Mouse (Mus musculus) kidney, embryonic 14.5 days (tissue): Measurements from ENCODE around the gene Fbxl18. TPM values are rescaled to one million over a fixed set of nuclear protein-coding genes. Genes with fewer than 3 reads are reported as not detected.

ENCODE experiments used
- ATAC-seq: fragments of 200-750 bp; cut with Nextera tagmentation; 2 replicates; pipeline ENCODE4 v1.8.0; 2017; ENCODE audit warnings: moderate number of reproducible peaks, mild to moderate bottlenecking, moderate TSS enrichment, moderate library complexity; ENCODE audit not compliant: low FRiP score, low TSS enrichment
- H3K27ac ChIP-seq: fragments of 300-500 bp; sonication (generic); 2 replicates; pipeline ENCODE4 v1.5.1; 2014; ENCODE audit warnings: low read depth, mild to moderate bottlenecking, low read length, moderate library complexity, mixed read lengths
- H3K27me3 ChIP-seq: fragments of 300-500 bp; sonication (generic); 2 replicates; pipeline ENCODE4 v1.6.1; 2014; ENCODE audit warnings: mild to moderate bottlenecking, low read length; ENCODE audit not compliant: control insufficient read depth, insufficient read depth
- H3K36me3 ChIP-seq: fragments of 300-500 bp; sonication (generic); 2 replicates; pipeline ENCODE4 v1.6.1; 2014; ENCODE audit warnings: low read length, mixed read lengths; ENCODE audit not compliant: control insufficient read depth, insufficient read depth
- H3K4me1 ChIP-seq: fragments of 300-500 bp; sonication (generic); 2 replicates; pipeline ENCODE4 v1.6.1; 2014; ENCODE audit warnings: low read length, mixed read lengths; ENCODE audit not compliant: control insufficient read depth, insufficient read depth
- H3K4me2 ChIP-seq: fragments of 300-500 bp; sonication (generic); replicated peaks from 2 replicates; pipeline ENCODE4 v1.6.1; 2014; ENCODE audit warnings: low read depth, mild to moderate bottlenecking, low read length
- H3K4me3 ChIP-seq: fragments of 300-500 bp; sonication (generic); 2 replicates; pipeline ENCODE4 v1.5.1; 2014; ENCODE audit warnings: mild to moderate bottlenecking, low read length
- H3K9ac ChIP-seq: fragments of 300-500 bp; sonication (generic); 2 replicates; pipeline ENCODE4 v1.6.1; 2014; ENCODE audit warnings: low read depth, mild to moderate bottlenecking, low read length, moderate library complexity
- H3K9me3 ChIP-seq: fragments of 300-500 bp; sonication (generic); 2 replicates; pipeline ENCODE4 v1.6.1; 2016; ENCODE audit warnings: low read length; ENCODE audit not compliant: control insufficient read depth
- WGBS: fragments of 180-500 bp; shearing (Covaris S2); extraction: QIAGEN DNeasy Blood & Tissue Kit; methylation state at CpG from one replicate; pipeline ENCODE4 v1.1.7; 2014; 5-methylcytosine and 5-hydroxymethylcytosine counted together
- polyA plus RNA-seq: library from polyadenylated mRNA; unstranded; fragments of >200 nt; fragmentation: Nextera tagmentation; extraction: Ambion mirVana; gene quantifications from 2 replicates; pipeline ENCODE4 v1.2.1, GENCODE M21; 2014

The Fbxl18 gene
- polyA plus RNA-seq, 1 experiment from 2014 or later, result 14.6 TPM

DNA sequence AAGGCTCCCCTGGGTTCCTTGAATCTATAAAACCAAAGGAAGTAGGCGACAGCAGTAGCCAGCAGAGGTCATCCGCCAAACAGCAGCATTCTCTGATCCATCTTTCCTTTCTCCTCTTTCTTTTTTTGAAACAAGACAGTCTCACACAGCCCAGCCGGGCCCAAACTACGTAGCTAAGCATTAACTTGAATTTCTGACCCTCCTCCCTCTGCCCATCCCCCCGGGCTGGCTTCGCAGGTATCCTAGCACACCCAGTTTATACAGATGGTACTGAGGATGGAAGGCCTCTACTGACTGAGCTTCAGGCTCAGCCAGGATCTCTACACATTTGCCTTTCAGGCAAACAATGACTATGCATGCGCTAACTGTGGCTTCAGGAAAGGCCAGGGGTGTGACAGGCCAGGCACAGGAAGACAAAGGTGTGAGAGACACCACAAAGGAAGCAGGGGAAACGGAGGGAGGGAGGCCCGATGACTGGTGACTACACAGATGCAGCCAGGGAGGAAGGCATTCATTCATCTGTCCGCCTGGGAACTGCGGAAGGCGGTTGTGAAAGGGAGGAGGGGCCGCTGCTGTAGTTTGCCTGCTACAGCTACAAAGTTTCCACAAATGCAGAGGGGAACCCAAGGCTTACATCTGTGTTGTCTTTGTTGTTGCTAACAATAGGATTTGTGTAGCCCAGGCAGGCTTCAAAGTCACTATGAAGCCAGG is 14.3 kb downstream of the Fbxl18 start:
- Histone ChIP-seq H3K27ac (peak overlapping the region; percentile 61; the same call in 1 of the 2 replicates), H3K27me3 (no peaks in the 10 kb centered on the region), H3K36me3 (peaks cover 38% of the 10 kb centered on the region), H3K9me3 (no peaks in the 10 kb centered on the region), H3K4me2 (no peak overlapping the region), H3K4me3 (no peak overlapping the region), H3K9ac (peak overlapping the region; percentile 25; the same call in 1 of the 2 replicates), H3K4me1 (peaks cover 6% of the 10 kb centered on the region; the same call in 1 of the 2 replicates)
- no peak for ATAC-seq
- WGBS, result 37% methylated on average over 13 of the region's 13 CpGs

DNA sequence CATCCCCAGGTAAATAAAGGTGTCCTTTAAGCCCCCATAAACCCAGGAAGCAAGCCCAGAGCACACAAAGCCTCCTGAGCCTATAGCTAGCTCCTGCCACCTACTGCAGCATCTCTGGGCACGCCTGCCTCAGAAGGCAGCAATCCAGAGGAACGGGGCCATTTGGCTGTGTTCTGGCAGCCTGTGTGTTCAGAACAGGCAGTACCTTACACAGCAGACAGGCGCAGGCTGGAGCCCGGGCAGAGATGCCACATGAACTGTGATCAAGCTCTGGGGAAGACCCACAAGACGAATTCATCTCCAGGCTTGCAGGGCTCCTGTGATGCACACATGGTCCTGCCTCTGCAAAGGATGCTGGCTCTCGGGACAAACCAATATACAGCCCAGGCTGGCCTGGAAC is 15.0 kb downstream of the Fbxl18 start:
- Histone ChIP-seq H3K27me3 (no peaks in the 10 kb centered on the region), H3K9me3 (no peaks in the 10 kb centered on the region), H3K27ac (peak overlapping the region; percentile 52; the same call in 1 of the 2 replicates), H3K9ac (0 out of 2 replicates have a peak overlapping the region, but pooled peaks have one; percentile 31), H3K4me1 (peaks cover 6% of the 10 kb centered on the region; the same call in 1 of the 2 replicates), H3K36me3 (peaks cover 37% of the 10 kb centered on the region), H3K4me2 (no peak overlapping the region), H3K4me3 (no peak overlapping the region)
- no peak for ATAC-seq
- 67% methylated on average over 6 of the region's 6 CpGs for WGBS

DNA sequence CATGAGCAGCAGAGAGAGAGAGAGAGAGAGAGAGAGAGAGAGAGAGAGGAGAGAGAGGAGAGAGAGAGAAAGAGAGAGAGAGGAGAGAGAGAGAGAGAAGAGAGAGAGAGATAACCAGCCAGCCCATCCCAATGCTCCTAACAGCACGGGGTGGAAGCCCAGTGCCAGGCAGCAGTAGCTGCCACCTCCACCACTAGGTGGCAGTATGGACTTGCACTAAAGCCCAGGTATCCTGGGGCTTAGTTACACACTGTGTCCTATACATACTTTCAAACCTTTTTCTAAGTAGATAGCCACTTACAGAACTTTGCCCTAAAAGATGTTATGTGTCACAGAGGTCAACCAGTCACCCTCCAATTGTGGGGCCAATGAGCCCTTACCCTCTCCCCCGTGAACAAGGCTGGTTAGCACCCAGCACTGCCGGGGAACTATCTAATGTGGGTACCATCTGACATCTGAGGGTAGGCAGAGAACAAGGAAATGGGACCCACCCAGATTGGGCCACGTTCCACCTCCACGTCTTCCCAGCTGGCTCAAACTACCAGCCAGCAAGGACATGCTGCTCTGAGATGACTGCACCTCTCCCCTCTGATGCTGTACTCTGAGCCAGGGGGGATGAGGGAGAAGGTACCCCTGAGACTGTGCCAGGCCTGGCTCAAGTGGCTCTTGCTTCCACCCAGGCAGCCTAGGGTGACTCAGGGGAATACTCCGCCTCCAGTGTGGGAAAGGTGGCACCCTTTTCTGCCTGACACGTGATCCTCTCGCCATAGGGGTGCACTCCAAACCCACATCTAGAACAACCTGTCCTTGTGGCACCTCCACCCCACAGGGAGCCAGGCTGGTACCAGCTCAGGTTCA is 15.7 kb downstream of the Fbxl18 start:
- no peak overlapping the region for H3K9ac ChIP-seq
- H3K27me3 ChIP-seq, result no peaks in the 10 kb centered on the region
- H3K4me1 ChIP-seq, result peaks cover 6% of the 10 kb centered on the region; the same call in 1 of the 2 replicates
- H3K9me3 ChIP-seq, result no peaks in the 10 kb centered on the region
- WGBS, result 74% methylated on average over 8 of the region's 8 CpGs
- H3K36me3 ChIP-seq, result peaks cover 38% of the 10 kb centered on the region
- H3K4me2 ChIP-seq, result no peak overlapping the region
- no peak overlapping the region for H3K4me3 ChIP-seq
- no peak overlapping the region for H3K27ac ChIP-seq
- ATAC-seq, result peak; percentile 78

DNA sequence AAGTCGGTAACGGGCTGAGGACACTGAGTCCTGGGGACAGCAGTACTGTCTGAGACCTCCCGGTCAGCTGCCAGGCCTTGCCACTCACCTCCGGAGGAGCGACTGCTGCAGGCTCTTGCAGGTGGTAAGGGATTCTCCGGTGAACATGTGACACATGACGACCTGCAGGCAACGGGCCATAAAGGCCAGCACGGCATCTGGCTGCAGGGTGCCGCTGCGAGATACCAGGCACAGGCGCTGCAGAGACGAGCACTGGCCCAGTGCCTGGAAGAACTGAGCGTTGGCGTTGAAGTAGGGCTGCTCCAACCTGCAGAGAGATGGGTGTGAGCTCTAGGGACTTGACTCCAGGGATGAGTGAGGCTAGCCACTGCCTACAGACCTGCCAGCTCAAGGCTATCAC is 16.7 kb downstream of the Fbxl18 start:
- H3K4me1 ChIP-seq, result peaks cover 6% of the 10 kb centered on the region; the same call in 1 of the 2 replicates
- WGBS, result 80% methylated on average over 15 of the region's 15 CpGs
- no peak overlapping the region for H3K27ac ChIP-seq
- ATAC-seq, result no peak
- H3K4me3 ChIP-seq, result no peak overlapping the region
- H3K36me3 ChIP-seq, result peaks cover 39% of the 10 kb centered on the region
- H3K27me3 ChIP-seq, result no peaks in the 10 kb centered on the region
- no peak overlapping the region for H3K4me2 ChIP-seq
- no peak overlapping the region for H3K9ac ChIP-seq
- H3K9me3 ChIP-seq, result no peaks in the 10 kb centered on the region

DNA sequence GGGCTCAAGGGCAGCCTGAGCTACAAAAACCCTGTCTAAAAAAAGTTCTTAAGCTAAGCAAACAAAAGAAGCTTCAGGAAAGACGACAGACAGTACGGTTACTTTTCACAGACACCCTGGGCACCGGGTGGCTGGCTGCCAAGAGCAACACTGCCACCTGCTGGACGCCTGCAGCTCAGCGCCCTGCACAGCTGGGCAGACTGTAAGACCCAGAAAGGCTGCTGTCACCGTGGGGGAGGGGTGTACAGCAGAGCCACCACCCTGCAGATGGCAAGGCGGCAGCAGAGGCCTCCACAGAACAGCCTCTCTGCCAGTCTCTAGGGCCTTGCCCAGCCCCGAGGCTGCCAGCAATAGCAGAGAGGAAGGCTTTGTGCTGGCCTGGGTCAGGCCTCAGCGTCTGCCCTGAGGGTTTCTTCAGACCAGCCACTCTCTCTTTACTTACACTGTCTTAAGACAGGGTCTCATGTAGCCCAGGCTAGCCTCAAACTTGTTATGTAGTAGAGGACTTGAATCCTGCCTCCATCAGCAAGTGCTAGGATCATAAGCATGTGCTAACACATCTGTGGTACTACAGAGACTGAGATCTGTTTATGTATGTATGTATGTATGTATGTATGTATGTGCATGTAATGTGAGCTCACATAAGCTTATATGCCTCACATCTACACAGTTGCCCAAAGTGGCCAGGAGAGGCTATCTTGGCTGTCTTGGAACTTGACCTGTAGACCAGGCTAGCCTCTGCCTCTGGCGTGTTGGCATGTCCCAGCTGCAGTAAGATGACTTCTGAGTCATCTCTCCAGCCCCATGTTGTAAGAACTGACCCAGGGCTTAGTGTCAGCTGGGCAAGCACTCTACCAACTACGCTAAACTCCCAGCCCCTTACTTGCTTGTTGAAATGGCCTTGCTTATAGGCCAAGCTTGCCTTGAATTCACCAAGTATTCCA is 17.6 kb downstream of the Fbxl18 start:
- peak; percentile 66; the same call in 1 of the 2 replicates for ATAC-seq
- Histone ChIP-seq H3K27me3 (no peaks in the 10 kb centered on the region), H3K4me3 (no peak overlapping the region), H3K27ac (no peak overlapping the region), H3K4me2 (no peak overlapping the region), H3K36me3 (peaks cover 39% of the 10 kb centered on the region), H3K9ac (no peak overlapping the region), H3K9me3 (no peaks in the 10 kb centered on the region), H3K4me1 (peaks cover 6% of the 10 kb centered on the region; the same call in 1 of the 2 replicates)
- 32% methylated on average over 11 of the region's 11 CpGs for WGBS

DNA sequence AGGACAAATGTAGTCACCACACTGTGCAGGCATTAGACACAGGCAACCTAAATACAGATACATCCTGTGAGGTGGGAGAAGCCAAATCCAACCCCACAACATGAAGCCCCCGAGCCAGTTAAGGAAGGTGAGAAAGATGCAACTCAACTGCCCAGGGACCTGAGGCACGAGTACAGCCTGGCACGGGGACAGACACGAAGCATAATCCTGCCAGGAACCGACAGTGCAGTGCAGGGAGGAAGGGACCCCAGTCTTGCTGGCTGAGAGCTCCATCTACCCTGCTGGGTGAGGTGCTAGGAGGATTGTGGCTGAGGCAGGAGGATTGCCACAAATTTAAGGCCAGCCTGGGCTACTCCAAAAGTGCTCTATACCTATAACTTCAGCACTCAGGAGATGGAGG is 18.3 kb downstream of the Fbxl18 start:
- H3K4me1 ChIP-seq, result peaks cover 6% of the 10 kb centered on the region; the same call in 1 of the 2 replicates
- no peak overlapping the region for H3K27ac ChIP-seq
- H3K9ac ChIP-seq, result no peak overlapping the region
- no peak for ATAC-seq
- no peaks in the 10 kb centered on the region for H3K9me3 ChIP-seq
- H3K36me3 ChIP-seq, result peaks cover 44% of the 10 kb centered on the region
- 92% methylated on average over 5 of the region's 5 CpGs for WGBS
- H3K27me3 ChIP-seq, result no peaks in the 10 kb centered on the region
- no peak overlapping the region for H3K4me3 ChIP-seq
- no peak overlapping the region for H3K4me2 ChIP-seq

DNA sequence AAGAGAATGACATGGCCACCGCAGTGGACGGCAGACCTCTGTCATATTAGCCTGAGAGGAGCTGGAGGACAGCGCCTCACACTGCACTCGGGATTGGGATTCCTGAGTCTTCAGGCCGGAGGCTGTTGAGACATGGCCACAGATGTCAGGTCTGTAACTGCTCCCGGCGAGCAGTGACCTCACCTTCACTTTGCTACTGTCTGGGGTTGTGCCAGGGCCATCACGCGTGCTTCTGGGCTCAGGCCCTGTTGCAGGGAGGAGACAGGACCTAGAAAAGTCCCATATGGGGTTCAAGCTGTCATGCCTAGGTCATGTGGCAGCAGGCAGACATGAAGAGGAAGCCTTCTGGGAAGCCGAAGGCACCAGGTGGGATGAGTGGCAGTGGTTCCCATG is 19.7 kb downstream of the Fbxl18 start:
- H3K9me3 ChIP-seq, result no peaks in the 10 kb centered on the region
- no peak for ATAC-seq
- WGBS, result 97% methylated on average over 10 of the region's 10 CpGs
- 0 out of 2 replicates have a peak, but pooled peaks cover under 1% of the 10 kb centered on the region for H3K4me1 ChIP-seq
- H3K36me3 ChIP-seq, result peaks cover 52% of the 10 kb centered on the region
- no peaks in the 10 kb centered on the region for H3K27me3 ChIP-seq
- no peak overlapping the region for H3K4me2 ChIP-seq
- H3K27ac ChIP-seq, result no peak overlapping the region
- no peak overlapping the region for H3K4me3 ChIP-seq
- no peak overlapping the region for H3K9ac ChIP-seq

DNA sequence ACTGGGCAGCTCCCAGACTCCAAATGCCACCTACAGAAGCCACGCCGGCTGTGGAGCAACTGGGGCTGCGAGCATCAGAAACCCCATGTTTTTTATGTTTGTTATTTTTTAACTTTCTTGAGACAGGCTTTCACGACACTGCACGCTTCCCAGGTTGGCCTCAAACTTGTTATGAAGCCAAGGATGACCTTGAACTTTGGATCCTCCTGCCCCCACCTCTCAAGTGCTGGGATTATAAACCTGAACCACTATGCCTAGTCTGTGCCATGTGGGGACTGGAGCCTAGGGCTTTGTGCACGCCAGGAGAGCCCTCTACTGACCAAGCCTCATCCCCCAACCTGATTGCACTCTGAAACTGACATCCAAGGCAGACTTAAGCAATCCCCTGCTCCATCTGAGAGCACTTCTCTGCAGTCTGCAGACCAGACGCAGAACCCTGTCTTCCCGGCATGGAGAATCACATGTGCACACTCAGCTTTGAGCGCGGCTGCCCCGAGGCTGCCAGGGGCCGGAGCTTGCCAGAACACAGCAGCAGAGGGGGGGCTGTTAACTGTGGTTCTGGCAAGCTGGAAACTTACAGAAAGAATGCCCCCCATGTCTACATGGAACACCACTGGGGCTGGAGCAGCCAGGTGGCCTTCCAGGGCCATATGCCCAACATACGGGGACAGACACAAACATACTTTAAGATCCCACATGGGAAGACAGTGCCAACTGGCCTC is 20.3 kb downstream of the Fbxl18 start:
- no peaks in the 10 kb centered on the region for H3K9me3 ChIP-seq
- H3K4me2 ChIP-seq, result no peak overlapping the region
- H3K4me1 ChIP-seq, result no peaks in the 10 kb centered on the region
- no peak overlapping the region for H3K4me3 ChIP-seq
- ATAC-seq, result no peak
- no peak overlapping the region for H3K27ac ChIP-seq
- no peaks in the 10 kb centered on the region for H3K27me3 ChIP-seq
- peaks cover 53% of the 10 kb centered on the region for H3K36me3 ChIP-seq
- no peak overlapping the region for H3K9ac ChIP-seq
- WGBS, result 89% methylated on average over 13 of the region's 13 CpGs
